Mouse (Mus musculus) Patski (cell line): Measurements from ENCODE around the gene Arhgap8. TPM values are rescaled to one million over a fixed set of nuclear protein-coding genes. Genes with fewer than 3 reads are reported as not detected.

Source experiments
- ATAC-seq: fragments of 100-300 bp; one replicate; pipeline ENCODE4 v1.8.0; 2021
- CTCF ChIA-PET: fragments of 350-600 bp; sonication (Branson Sonifier 250); formaldehyde crosslinking; loops from one replicate; lab custom pipeline; 2022; ENCODE audit warnings: inconsistent platforms; lab: Charles Lee
- POLR2A ChIA-PET: fragments of 350-600 bp; sonication (Branson Sonifier 250); formaldehyde crosslinking; loops from one replicate; lab custom pipeline; 2022; ENCODE audit warnings: antibody characterized with exemption, inconsistent platforms; lab: Charles Lee
- DNase-seq: peaks from one replicate; pipeline ENCODE4 v3.0.0-alpha.2; 2011; ENCODE audit warnings: low read depth, low spot score
- H3K27me3 ChIP-seq: fragments of 371-371 bp; one replicate; pipeline ENCODE4 v1.5.1; 2021
- CTCF ChIP-seq: fragments of 100-300 bp; IDR thresholded peaks from one replicate; pipeline ENCODE4 v1.5.1; 2021
- in situ Hi-C: fragments of 300-500 bp; cut with MboI; formaldehyde crosslinking; loops from 3 replicates; pipeline ENCODE4 v1.11.1; 2018; ENCODE audit warnings: low pct_unique_long_range_greater_than_20kb, mixed read lengths
- polyA plus RNA-seq: library from polyadenylated mRNA; unstranded; gene quantifications from one replicate; pipeline ENCODE4 v1.2.3, GENCODE M21; 2021

Gene Arhgap8
- polyA plus RNA-seq, 1 experiment from 2014 or later = 0.39 TPM

GRCm38 (mm10) chr15:84731676-84732424, 12.0 kb downstream of the Arhgap8 start:
- POLR2A ChIA-PET = no interaction called here
- DNase-seq (no peak), ATAC-seq (no peak)
- in situ Hi-C loops = no loop called here
- no peaks in the 10 kb centered on the region for H3K27me3 ChIP-seq
- no peak for TF ChIP-seq CTCF
- CTCF ChIA-PET = no interaction called here

DNA sequence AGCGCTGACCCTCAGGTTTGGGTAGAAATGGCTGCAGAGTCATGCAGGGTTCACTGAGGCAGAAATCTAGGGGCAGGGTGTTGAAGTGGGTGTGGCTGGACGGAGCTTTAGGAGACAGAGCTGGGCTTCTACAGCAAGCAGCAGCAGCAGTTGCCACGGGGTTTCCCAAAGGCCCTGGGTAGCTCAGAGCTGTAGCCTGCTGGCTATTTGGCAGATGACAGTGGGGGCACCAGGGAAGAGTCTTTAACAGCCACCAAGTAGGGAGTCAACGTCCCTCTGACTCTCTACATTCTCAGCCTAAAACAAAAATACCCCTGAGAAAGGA, 12.5 kb downstream of the Arhgap8 start:
- ChIA-PET CTCF (no interaction called here), POLR2A (no interaction called here)
- ATAC-seq (no peak), DNase-seq (no peak)
- in situ Hi-C loops = no loop called here
- H3K27me3 ChIP-seq = no peaks in the 10 kb centered on the region
- TF ChIP-seq CTCF = no peak

GRCm38 (mm10) chr15:84736346-84736993, 16.6 kb downstream of the Arhgap8 start:
- H3K27me3 ChIP-seq = no peaks in the 10 kb centered on the region
- CTCF ChIA-PET = no interaction called here

DNA sequence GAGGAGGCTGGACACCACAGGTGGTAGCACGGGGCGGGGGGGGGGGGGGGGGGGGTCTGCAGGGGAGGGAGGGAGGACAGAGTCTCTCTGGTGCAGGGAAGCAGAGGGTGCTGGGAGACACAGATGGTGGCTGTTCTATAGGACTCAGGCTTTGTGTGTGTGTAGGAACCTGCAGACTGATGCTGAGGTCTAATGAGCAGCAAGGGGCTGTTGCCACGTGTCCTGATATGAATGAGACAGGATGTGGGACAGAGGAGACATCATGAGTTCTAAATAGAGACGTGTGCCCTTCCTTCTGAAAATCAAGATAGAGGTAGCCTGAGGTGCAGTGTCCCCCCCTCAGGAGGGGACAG, 17.1 kb downstream of the Arhgap8 start:
- in situ Hi-C loops = no loop called here
- ChIA-PET CTCF (no interaction called here), POLR2A (no interaction called here)
- H3K27me3 ChIP-seq = no peaks in the 10 kb centered on the region
- ATAC-seq = no peak
- no peak for DNase-seq
- TF ChIP-seq CTCF = no peak

More at GRCm38 (mm10) chr15:84736346-84736993, 16.6 kb downstream of the Arhgap8 start:
- ATAC-seq (no peak), DNase-seq (no peak)
- TF ChIP-seq CTCF = no peak
- POLR2A ChIA-PET = interaction anchor here (0.6 kb wide), 1 partner anchor 20 kb away, joined by 7 read pairs; no protein-coding TSS in a partner anchor
- in situ Hi-C loops = no loop called here

DNA sequence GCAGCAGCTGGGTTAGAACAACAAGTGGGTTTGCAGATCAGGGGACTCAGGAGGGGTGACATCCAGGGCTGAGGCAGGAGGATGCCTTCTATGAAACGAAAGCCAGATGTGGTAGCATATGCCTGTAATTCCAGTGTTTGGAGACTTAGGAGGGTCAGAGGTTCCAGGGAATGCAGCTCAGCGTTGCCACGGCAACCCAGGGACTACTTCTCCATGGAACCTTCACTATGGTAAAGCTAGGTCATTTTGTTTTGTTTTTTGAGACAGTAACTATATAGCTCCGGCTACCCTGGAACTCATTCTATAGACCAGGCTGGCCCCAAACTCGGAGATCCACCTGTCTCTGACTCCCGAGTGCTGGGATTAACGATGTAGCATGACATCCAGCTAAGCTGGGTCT, 18.4 kb downstream of the Arhgap8 start:
- ATAC-seq = no peak
- ChIA-PET POLR2A (no interaction called here), CTCF (no interaction called here)
- no peak for DNase-seq
- no peak for TF ChIP-seq CTCF
- H3K27me3 ChIP-seq = no peaks in the 10 kb centered on the region
- in situ Hi-C loops = no loop called here

GRCm38 (mm10) chr15:84741573-84741972, 21.7 kb downstream of the Arhgap8 start:
- ATAC-seq (no peak), DNase-seq (no peak)
- POLR2A ChIA-PET = no interaction called here
- in situ Hi-C loops = no loop called here
- CTCF ChIA-PET = interaction anchor here (1.0 to 4.9 kb wide), 6 partner anchors 12 to 70 kb away, joined by 3 to 20 read pairs (median 6); no protein-coding TSS in a partner anchor
- H3K27me3 ChIP-seq = no peaks in the 10 kb centered on the region
- TF ChIP-seq CTCF = no peak

GRCm38 (mm10) chr15:84743347-84743746, 23.5 kb downstream of the Arhgap8 start:
- ChIA-PET POLR2A (no interaction called here), CTCF (interaction anchor here (0.9 to 4.9 kb wide), 3 partner anchors 10 to 26 kb away, joined by 3 to 20 read pairs (median 11); no protein-coding TSS in a partner anchor)
- ATAC-seq (no peak), DNase-seq (no peak)
- in situ Hi-C loops = no loop called here
- no peak for TF ChIP-seq CTCF
- no peaks in the 10 kb centered on the region for H3K27me3 ChIP-seq

- TF ChIP-seq CTCF = no peak
- in situ Hi-C loops = no loop called here
- DNase-seq = no peak
- no peaks in the 10 kb centered on the region for H3K27me3 ChIP-seq
- ATAC-seq = no peak
- CTCF ChIA-PET = interaction anchor here (0.9 to 4.9 kb wide), 3 partner anchors 10 to 27 kb away, joined by 3 to 20 read pairs (median 11); no protein-coding TSS in a partner anchor
- POLR2A ChIA-PET = interaction anchor here (0.8 kb wide), 1 partner anchor 8 kb away, joined by 3 read pairs; no protein-coding TSS in a partner anchor
Measured at GRCm38 (mm10) chr15:84744308-84744707, 24.5 kb downstream of the Arhgap8 start.

- ChIA-PET CTCF (interaction anchor here (3.1 to 4.9 kb wide), 2 partner anchors 8 to 13 kb away, joined by 11 to 20 read pairs; no protein-coding TSS in a partner anchor), POLR2A (no interaction called here)
- in situ Hi-C loops = no loop called here
- no peaks in the 10 kb centered on the region for H3K27me3 ChIP-seq
- TF ChIP-seq CTCF = no peak
- DNase-seq (no peak), ATAC-seq (no peak)
Measured at GRCm38 (mm10) chr15:84745831-84746230, 26.0 kb downstream of the Arhgap8 start.

GRCm38 (mm10) chr15:84754987-84755386, 35.1 kb downstream of the Arhgap8 start:
- TF ChIP-seq CTCF = peak; percentile 97
- in situ Hi-C loops = loop anchor here (5.0 to 10.0 kb wide), 4 partner anchors 137 to 320 kb away; partner anchors contain the start of genes Gm29666 and Nup50
- DNase-seq = no peak
- peak; percentile 75 for ATAC-seq
- no peaks in the 10 kb centered on the region for H3K27me3 ChIP-seq
- ChIA-PET CTCF (interaction anchor here (0.7 to 2.7 kb wide), 5 partner anchors 11 to 316 kb away, joined by 3 to 20 read pairs (median 5); no protein-coding TSS in a partner anchor), POLR2A (interaction anchor here (0.6 kb wide), 1 partner anchor 699 kb away, joined by 4 read pairs; no protein-coding TSS in a partner anchor)

DNA sequence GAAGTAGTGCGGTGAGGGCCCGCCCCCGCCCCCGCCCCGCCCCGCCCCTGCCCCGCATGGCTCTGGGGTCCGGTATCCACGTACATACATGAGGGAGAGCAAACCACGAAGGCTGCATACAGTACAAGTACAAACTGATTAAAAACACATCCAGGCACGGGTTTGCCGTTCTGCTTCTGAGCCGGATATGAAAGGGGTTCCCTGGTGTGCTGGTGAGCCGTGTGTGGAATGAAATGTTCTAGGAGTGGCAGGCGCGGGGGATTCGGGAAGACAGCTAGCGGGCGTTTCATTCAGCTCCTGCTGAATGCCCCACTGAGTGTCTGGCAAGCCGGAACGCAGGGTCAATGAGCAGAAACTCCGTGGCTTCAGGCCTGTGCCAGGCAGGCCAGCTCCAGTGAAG, 36.6 kb downstream of the Arhgap8 start:
- no peaks in the 10 kb centered on the region for H3K27me3 ChIP-seq
- TF ChIP-seq CTCF = no peak
- CTCF ChIA-PET = interaction anchor here (0.9 kb wide), 1 partner anchor 17 kb away, joined by 3 read pairs; no protein-coding TSS in a partner anchor
- in situ Hi-C loops = loop anchor here (5.0 to 10.0 kb wide), 4 partner anchors 136 to 318 kb away; partner anchors contain the start of genes Gm29666 and Nup50
- POLR2A ChIA-PET = no interaction called here
- DNase-seq (no peak), ATAC-seq (no peak)
